Mouse (Mus musculus): ENCODE results near the gene Gm49368.
"Not testable (repeated sequence)": the region's sequence is repeated elsewhere in the genome, so short reads cannot be mapped to it uniquely, and the experiment has no call there.

The Gm49368 gene

GRCm38 (mm10) chr7:128062456-128062855 is at the start of gene Gm49368, which contains the start of gene Itgam:
Gene Gm49368 (plus strand): TSS chr7:128062683.
Gene Itgam (plus strand): TSS chr7:128062640.
- DNase-seq (ENCODE audit: low read depth, low spot score): no peak

- no peak for DNase-seq (ENCODE audit: low read depth, low spot score)
Measured at GRCm38 (mm10) chr7:128013116-128013515, 49.4 kb upstream of the Gm49368 start.

- not testable (repeated sequence) for DNase-seq (ENCODE audit: low read depth, low spot score)
Measured at GRCm38 (mm10) chr7:128016134-128016533, 46.3 kb upstream of the Gm49368 start.

GRCm38 (mm10) chr7:128016650-128017049 is 45.8 kb upstream of the Gm49368 start:
- no peak for DNase-seq (ENCODE audit: low read depth, low spot score)

- no peak for DNase-seq (ENCODE audit: low read depth, low spot score)
Measured at GRCm38 (mm10) chr7:128018275-128018674, 44.2 kb upstream of the Gm49368 start.

- DNase-seq (ENCODE audit: low read depth, low spot score): no peak
Measured at GRCm38 (mm10) chr7:128019187-128019586, 43.3 kb upstream of the Gm49368 start.

- DNase-seq (ENCODE audit: low read depth, low spot score): peak; percentile 81
Measured at GRCm38 (mm10) chr7:128022974-128023373, 39.5 kb upstream of the Gm49368 start.

GRCm38 (mm10) chr7:128023565-128023964 is 38.9 kb upstream of the Gm49368 start:
- DNase-seq (ENCODE audit: low read depth, low spot score): no peak

- no peak for DNase-seq (ENCODE audit: low read depth, low spot score)
Measured at GRCm38 (mm10) chr7:128024364-128024763, 38.1 kb upstream of the Gm49368 start.

GRCm38 (mm10) chr7:128024932-128025331 is 37.6 kb upstream of the Gm49368 start:
- no peak for DNase-seq (ENCODE audit: low read depth, low spot score)

- DNase-seq (ENCODE audit: low read depth, low spot score): no peak
Measured at GRCm38 (mm10) chr7:128025381-128025780, 37.1 kb upstream of the Gm49368 start.

- DNase-seq (ENCODE audit: low read depth, low spot score): peak; percentile 94
Measured at GRCm38 (mm10) chr7:128031403-128031976, 31.0 kb upstream of the Gm49368 start.

GRCm38 (mm10) chr7:128032290-128032988 is 30.0 kb upstream of the Gm49368 start:
- no peak for DNase-seq (ENCODE audit: low read depth, low spot score)

GRCm38 (mm10) chr7:128032989-128033293 is 29.5 kb upstream of the Gm49368 start:
- no peak for DNase-seq (ENCODE audit: low read depth, low spot score)

GRCm38 (mm10) chr7:128033616-128034015 is 28.9 kb upstream of the Gm49368 start:
- DNase-seq (ENCODE audit: low read depth, low spot score): no peak

GRCm38 (mm10) chr7:128042161-128042820 is 20.2 kb upstream of the Gm49368 start:
- not testable (repeated sequence) for DNase-seq (ENCODE audit: low read depth, low spot score)

GRCm38 (mm10) chr7:128044142-128044785 is 18.2 kb upstream of the Gm49368 start:
- DNase-seq (ENCODE audit: low read depth, low spot score): no peak

GRCm38 (mm10) chr7:128045640-128046039 is 16.8 kb upstream of the Gm49368 start:
- DNase-seq (ENCODE audit: low read depth, low spot score): no peak

GRCm38 (mm10) chr7:128048819-128049218 is 13.7 kb upstream of the Gm49368 start:
- DNase-seq (ENCODE audit: low read depth, low spot score): no peak

- DNase-seq (ENCODE audit: low read depth, low spot score): no peak
Measured at GRCm38 (mm10) chr7:128049254-128049653, 13.2 kb upstream of the Gm49368 start.

- no peak for DNase-seq (ENCODE audit: low read depth, low spot score)
Measured at GRCm38 (mm10) chr7:128050739-128051138, 11.7 kb upstream of the Gm49368 start.

GRCm38 (mm10) chr7:128053061-128053460 is 9.4 kb upstream of the Gm49368 start:
- no peak for DNase-seq (ENCODE audit: low read depth, low spot score)
